9 mouse cellular contexts compared by ENCODE assay signal in the genomic region with DNA sequence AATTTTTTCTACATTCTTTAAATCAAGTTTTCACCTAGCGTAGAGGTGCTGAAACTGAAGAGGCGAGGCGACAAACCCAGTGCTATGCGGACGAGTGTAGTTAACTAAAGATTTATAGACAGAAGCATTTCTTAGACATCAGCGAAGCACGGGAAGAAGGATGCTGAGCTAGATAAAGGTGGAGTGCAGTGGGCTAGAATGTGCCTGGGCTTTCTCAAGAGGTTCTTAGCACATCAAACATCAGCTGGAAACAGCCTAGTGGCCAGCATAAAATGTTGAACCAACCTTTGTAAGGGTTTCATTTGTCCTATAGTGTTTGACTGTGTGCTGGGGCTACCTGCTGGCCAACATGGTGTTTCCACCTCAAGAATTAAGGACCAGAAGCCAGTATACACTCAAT. TPM values are rescaled to one million over a fixed set of nuclear protein-coding genes. Genes with fewer than 3 reads are reported as not detected.
A peak's percentile ranks its signal among the peaks of the same experiment; 100 is the strongest.
DNase-seq lines count a peak whose midpoint lies in the region; ATAC-seq lines count a peak whose summit lies in the region.
"Had no signal": no experiment of that assay in that cellular context is flagged by ENCODE, and none has a peak within 500 bp of the region (broad histone marks: within the 10 kb centered on the region; RNA-seq: fewer than 3 reads in every experiment).

Zfp57 (plus strand) TSS at position 301 of the 400 bp plus-strand sequence.

- ATAC-seq in embryonic facial prominence, embryonic 13.5 days (ENCODE audit: insufficient number of reproducible peaks, insufficient read depth, low FRiP score, low TSS enrichment, low read depth), result no peak
- ATAC-seq in hindbrain, embryonic 13.5 days (ENCODE audit: low FRiP score), result no peak
- no peak for ATAC-seq in midbrain, embryonic 15.5 days (replicated peaks)
- no peak for ATAC-seq in CD4-positive, CD25-positive, alpha-beta regulatory T cell, adult 4 months

- WGBS in embryonic facial prominence, embryonic 13.5 days, result 95% methylated on average over 7 of the region's 7 CpGs
- WGBS in hindbrain, embryonic 13.5 days, result 97% methylated on average over 7 of the region's 7 CpGs
- WGBS in midbrain, embryonic 15.5 days, result 93% methylated on average over 7 of the region's 7 CpGs

- H3K36me3 ChIP-seq in embryonic facial prominence, embryonic 13.5 days, result peaks cover 7% of the 10 kb centered on the region; the same call in 1 of the 2 replicates
- H3K36me3 ChIP-seq in hindbrain, embryonic 13.5 days, result peaks cover 12% of the 10 kb centered on the region
- H3K36me3 ChIP-seq in midbrain, embryonic 15.5 days (replicated peaks), result no peaks in the 10 kb centered on the region; the same call in 1 of the 2 replicates

- 0 out of 2 replicates have a peak within 1 kb of the TSS, but pooled peaks have one; percentile 4 for H3K9ac ChIP-seq in embryonic facial prominence, embryonic 13.5 days
- H3K9ac ChIP-seq in hindbrain, embryonic 13.5 days, result peak within 1 kb of the TSS; percentile 39; the same call in 1 of the 2 replicates
- no peak within 1 kb of the TSS for H3K9ac ChIP-seq in midbrain, embryonic 15.5 days

- H3K27ac ChIP-seq in embryonic facial prominence, embryonic 13.5 days, result no peak within 1 kb of the TSS
- peak within 1 kb of the TSS; percentile 98; the same call in 1 of the 2 replicates for H3K27ac ChIP-seq in hindbrain, embryonic 13.5 days
- peak within 1 kb of the TSS; percentile 98 for H3K27ac ChIP-seq in midbrain, embryonic 15.5 days

- peak within 1 kb of the TSS; percentile 72 for H3K4me2 ChIP-seq in embryonic facial prominence, embryonic 13.5 days
- peak within 1 kb of the TSS; percentile 66 for H3K4me2 ChIP-seq in hindbrain, embryonic 13.5 days
- peak within 1 kb of the TSS; percentile 65 for H3K4me2 ChIP-seq in midbrain, embryonic 15.5 days

- no peak for DNase-seq in left cerebral cortex, adult 18-20 months (ENCODE audit: low spot score in 2 of 2)
- no peak for DNase-seq in left cerebral cortex, adult 8-10 months (ENCODE audit: low spot score in 2 of 2)
- no peak for DNase-seq in spleen, postnatal 10 days (ENCODE audit: low spot score in 2 of 2)
- no peak for DNase-seq in yolk sac, embryonic 10.5 days (ENCODE audit: low spot score)
- DNase-seq: gastrocnemius, adult 2 months had no signal

- peaks cover 9% of the 10 kb centered on the region for H3K4me1 ChIP-seq in embryonic facial prominence, embryonic 13.5 days
- H3K4me1 ChIP-seq in hindbrain, embryonic 13.5 days (replicated peaks), result peaks cover 20% of the 10 kb centered on the region
- H3K4me1 ChIP-seq in midbrain, embryonic 15.5 days, result peaks cover 22% of the 10 kb centered on the region

- peak within 1 kb of the TSS; percentile 81; the same call in 1 of the 2 replicates for H3K4me3 ChIP-seq in embryonic facial prominence, embryonic 13.5 days
- H3K4me3 ChIP-seq in hindbrain, embryonic 13.5 days, result peak within 1 kb of the TSS; percentile 86
- peak within 1 kb of the TSS; percentile 93 for H3K4me3 ChIP-seq in midbrain, embryonic 15.5 days

- no peaks in the 10 kb centered on the region for H3K27me3 ChIP-seq in embryonic facial prominence, embryonic 13.5 days
- H3K27me3 ChIP-seq in hindbrain, embryonic 13.5 days, result no peaks in the 10 kb centered on the region
- H3K27me3 ChIP-seq in midbrain, embryonic 15.5 days (replicated peaks), result no peaks in the 10 kb centered on the region

- no peaks in the 10 kb centered on the region for H3K9me3 ChIP-seq in embryonic facial prominence, embryonic 13.5 days
- H3K9me3 ChIP-seq in hindbrain, embryonic 13.5 days, result no peaks in the 10 kb centered on the region
- H3K9me3 ChIP-seq in midbrain, embryonic 15.5 days, result no peaks in the 10 kb centered on the region

RNA-seq across cellular contexts. Expression of gene Zfp57, which starts in this region (rescaled TPM):
- total RNA-seq in left cerebral cortex, adult 18-20 months (2021), result 10 to 100 TPM; 12.2 to 12.3 TPM
- total RNA-seq in left cerebral cortex, adult 8-10 months (2022), result 10 to 100 TPM in 1 of 4 experiments, 1 to 10 TPM in 3; 8.1 to 10.5 (median 9.0) TPM
- 112 and 113 TPM in 2 replicates for polyA plus RNA-seq in embryonic facial prominence, embryonic 13.5 days (2015; fragmentation: Nextera tagmentation; extraction: Ambion mirVana)
- polyA plus RNA-seq in hindbrain, embryonic 13.5 days (2015; fragmentation: Nextera tagmentation; extraction: Ambion mirVana), result 270 and 287 TPM in 2 replicates
- 289 and 324 TPM in 2 replicates for polyA plus RNA-seq in midbrain, embryonic 15.5 days (2015; fragmentation: Nextera tagmentation; extraction: Ambion mirVana)
- not detected for polyA plus RNA-seq in CD4-positive, CD25-positive, alpha-beta regulatory T cell, adult 4 months (2017; shearing (Covaris generic))

Comparison
In these comparisons a context has a peak if more than half of its experiments do, and no peak if none do; other contexts are left out.
1. RNA of gene Zfp57 (polyA plus RNA-seq): 289 to 324 TPM in midbrain, embryonic 15.5 days, 270 to 287 TPM in hindbrain, embryonic 13.5 days and 112 to 113 TPM in embryonic facial prominence, embryonic 13.5 days; not detected in CD4-positive, CD25-positive, alpha-beta regulatory T cell, adult 4 months; every median in the first group is over 100 times any median in the second.
2. Peak in every context shown above with its lines, with median percentiles within 50 percentile points of each other: H3K4me2 ChIP-seq and H3K4me3 ChIP-seq.